Mouse (Mus musculus) lung, postnatal 0 days (tissue): ENCODE measurements around the gene Mxd4. TPM values are rescaled to one million over a fixed set of nuclear protein-coding genes. Genes with fewer than 3 reads are reported as not detected.
A peak's percentile ranks its signal among the peaks of the same experiment; 100 is the strongest.

Experiments used
- ATAC-seq: fragments of 200-750 bp; cut with Nextera tagmentation; 2 replicates; pipeline ENCODE4 v1.8.0; 2017; ENCODE audit warnings: moderate library complexity
- DNase-seq: peaks from one replicate; pipeline ENCODE4 v3.0.0-alpha.2; 2016; ENCODE audit warnings: low spot score
- H3K27ac ChIP-seq: fragments of 300-500 bp; sonication (generic); 2 replicates; pipeline ENCODE4 v1.5.1; 2014; ENCODE audit warnings: antibody characterized with exemption, mild to moderate bottlenecking, low read length, mixed read lengths
- H3K27me3 ChIP-seq: fragments of 300-500 bp; sonication (generic); replicated peaks from 2 replicates; pipeline ENCODE4 v1.6.1; 2014; ENCODE audit warnings: low read length, mixed read lengths; ENCODE audit not compliant: insufficient read depth
- H3K36me3 ChIP-seq: fragments of 300-500 bp; sonication (generic); 2 replicates; pipeline ENCODE4 v1.6.1; 2014; ENCODE audit warnings: low read length, mixed read lengths; ENCODE audit not compliant: insufficient read depth
- H3K4me1 ChIP-seq: fragments of 300-500 bp; sonication (generic); 2 replicates; pipeline ENCODE4 v1.6.1; 2014; ENCODE audit warnings: antibody characterized with exemption, low read depth, low read length, mixed read lengths; ENCODE audit not compliant: insufficient read depth
- H3K4me2 ChIP-seq: fragments of 300-500 bp; sonication (generic); replicated peaks from 2 replicates; pipeline ENCODE4 v1.6.1; 2014; ENCODE audit warnings: low read depth, mild to moderate bottlenecking, low read length, moderate library complexity, mixed read lengths
- H3K4me3 ChIP-seq: fragments of 300-500 bp; sonication (generic); 2 replicates; pipeline ENCODE4 v1.5.1; 2014; ENCODE audit warnings: low read depth, low read length
- H3K9ac ChIP-seq: fragments of 300-500 bp; sonication (generic); replicated peaks from 2 replicates; pipeline ENCODE4 v1.6.1; 2014; ENCODE audit warnings: low read depth, mild to moderate bottlenecking
- H3K9me3 ChIP-seq: fragments of 300-500 bp; sonication (generic); 2 replicates; pipeline ENCODE4 v1.6.1; 2016; ENCODE audit warnings: low read length, mixed read lengths
- CTCF ChIP-seq: IDR thresholded peaks from 2 replicates; pipeline ENCODE4 v1.5.1; 2016; ENCODE audit warnings: antibody characterized with exemption, mild to moderate bottlenecking
- EP300 ChIP-seq: IDR thresholded peaks from 2 replicates; pipeline ENCODE4 v1.6.1; 2016; ENCODE audit warnings: antibody characterized with exemption, mild to moderate bottlenecking, control low read depth
- WGBS: fragments of 180-500 bp; shearing (Covaris S2); extraction: QIAGEN DNeasy Blood & Tissue Kit; methylation state at CpG from one replicate; pipeline ENCODE4 v1.1.7; 2014; 5-methylcytosine and 5-hydroxymethylcytosine counted together
- polyA plus RNA-seq: library from polyadenylated mRNA; unstranded; fragments of >200 nt; fragmentation: Nextera tagmentation; extraction: Ambion mirVana; gene quantifications from 2 replicates; pipeline ENCODE4 v1.2.1, GENCODE M21; 2015

Gene Mxd4
- polyA plus RNA-seq, 1 experiment from 2014 or later, result 68.2 TPM

GRCm38 (mm10) chr5:34139751-34140150 is 47.8 kb downstream of the Mxd4 start:
- H3K27ac ChIP-seq, result no peak overlapping the region
- no peaks in the 10 kb centered on the region for H3K27me3 ChIP-seq
- 4% methylated on average over 1 of the region's 1 CpGs for WGBS
- H3K36me3 ChIP-seq, result no peaks in the 10 kb centered on the region
- 0 out of 2 replicates have a peak, but pooled peaks have one; percentile 44 for ATAC-seq
- peak; percentile 52 for DNase-seq
- H3K4me1 ChIP-seq, result no peaks in the 10 kb centered on the region
- TF ChIP-seq CTCF (peak; percentile 84), EP300 (no peak)
- H3K4me3 ChIP-seq, result no peak overlapping the region
- H3K4me2 ChIP-seq, result no peak overlapping the region
- no peaks in the 10 kb centered on the region for H3K9me3 ChIP-seq
- H3K9ac ChIP-seq, result no peak overlapping the region

- no peak overlapping the region for H3K4me3 ChIP-seq
- TF ChIP-seq EP300, result no peak
- no peak for TF ChIP-seq CTCF
- WGBS, result 75% methylated on average over 2 of the region's 2 CpGs
Observed at GRCm38 (mm10) chr5:34132731-34133130, 54.8 kb downstream of the Mxd4 start.

GRCm38 (mm10) chr5:34124131-34124530 is 63.4 kb downstream of the Mxd4 start:
- H3K9me3 ChIP-seq, result no peaks in the 10 kb centered on the region
- WGBS, result 0% methylated on average over 1 of the region's 1 CpGs
- DNase-seq (no peak), ATAC-seq (no peak)
- no peaks in the 10 kb centered on the region for H3K4me1 ChIP-seq
- H3K36me3 ChIP-seq, result no peaks in the 10 kb centered on the region
- TF ChIP-seq EP300 (no peak), CTCF (no peak)
- H3K9ac ChIP-seq, result no peak overlapping the region
- H3K27me3 ChIP-seq, result no peaks in the 10 kb centered on the region
- no peak overlapping the region for H3K27ac ChIP-seq
- no peak overlapping the region for H3K4me3 ChIP-seq
- no peak overlapping the region for H3K4me2 ChIP-seq

More at GRCm38 (mm10) chr5:34132731-34133130, 54.8 kb downstream of the Mxd4 start:
- DNase-seq (no peak), ATAC-seq (no peak)
- Histone ChIP-seq H3K27me3 (no peaks in the 10 kb centered on the region), H3K27ac (no peak overlapping the region), H3K9me3 (no peaks in the 10 kb centered on the region), H3K36me3 (no peaks in the 10 kb centered on the region), H3K4me1 (no peaks in the 10 kb centered on the region), H3K4me2 (no peak overlapping the region), H3K9ac (no peak overlapping the region)

Other genes starting within 250 kb of the Mxd4 start
- 26.9 and 30.8 TPM in 2 replicates for gene Gm1673, start 204.3 kb downstream of the Mxd4 start, polyA plus RNA-seq
- gene Nat8l, start 191.7 kb downstream of the Mxd4 start, polyA plus RNA-seq, result 0.20 and 0.29 TPM in 2 replicates
- 0.63 and 0.99 TPM in 2 replicates for gene Poln, start 18.3 kb downstream of the Mxd4 start, polyA plus RNA-seq
- gene Haus3, start 18.2 kb downstream of the Mxd4 start, polyA plus RNA-seq, result 8.2 and 8.6 TPM in 2 replicates
- 0.16 and 0.24 TPM in 2 replicates for gene Zfyve28, start 100.7 kb upstream of the Mxd4 start, polyA plus RNA-seq
- 0.35 and 0.71 TPM in 2 replicates for gene Cfap99, start 100.9 kb upstream of the Mxd4 start, polyA plus RNA-seq
- 68.5 and 71.5 TPM in 2 replicates for gene Rnf4, start 148.6 kb upstream of the Mxd4 start, polyA plus RNA-seq
- 7.0 and 7.9 TPM in 2 replicates for gene Fam193a, start 182.2 kb upstream of the Mxd4 start, polyA plus RNA-seq